Mouse (Mus musculus) heart, postnatal 0 days (tissue): ENCODE data around the gene Jmjd7. TPM values are rescaled to one million over a fixed set of nuclear protein-coding genes. Genes with fewer than 3 reads are reported as not detected.

Source experiments
- ATAC-seq: fragments of 200-750 bp; cut with Nextera tagmentation; 2 replicates; pipeline ENCODE4 v1.8.0; 2017; ENCODE audit warnings: low read depth, moderate number of reproducible peaks, moderate library complexity; ENCODE audit not compliant: insufficient read depth
- DNase-seq: peaks from one replicate; pipeline ENCODE4 v3.0.0-alpha.2; 2016; ENCODE audit warnings: low spot score
- H3K27ac ChIP-seq: fragments of 300-500 bp; sonication (generic); 2 replicates; pipeline ENCODE4 v1.5.1; 2014; ENCODE audit warnings: low read depth, mild to moderate bottlenecking
- H3K27me3 ChIP-seq: fragments of 300-500 bp; sonication (generic); 2 replicates; pipeline ENCODE4 v1.6.1; 2014; ENCODE audit warnings: low read length, mixed read lengths; ENCODE audit not compliant: control insufficient read depth, insufficient read depth
- H3K36me3 ChIP-seq: fragments of 300-500 bp; sonication (generic); replicated peaks from 2 replicates; pipeline ENCODE4 v1.6.1; 2014; ENCODE audit warnings: low read length, mixed read lengths; ENCODE audit not compliant: control insufficient read depth, insufficient read depth
- H3K4me1 ChIP-seq: fragments of 300-500 bp; sonication (generic); 2 replicates; pipeline ENCODE4 v1.6.1; 2014; ENCODE audit warnings: antibody characterized with exemption; ENCODE audit not compliant: control insufficient read depth, insufficient read depth
- H3K4me2 ChIP-seq: fragments of 300-500 bp; sonication (generic); 2 replicates; pipeline ENCODE4 v1.6.1; 2014; ENCODE audit warnings: low read depth, mild to moderate bottlenecking, low read length, moderate library complexity
- H3K4me3 ChIP-seq: fragments of 300-500 bp; sonication (generic); 2 replicates; pipeline ENCODE4 v1.5.1; 2014; ENCODE audit warnings: low read depth, low read length
- H3K9ac ChIP-seq: fragments of 300-500 bp; sonication (generic); replicated peaks from 2 replicates; pipeline ENCODE4 v1.6.1; 2014; ENCODE audit warnings: low read depth, low read length, mixed read lengths
- H3K9me3 ChIP-seq: fragments of 300-500 bp; sonication (generic); replicated peaks from 2 replicates; pipeline ENCODE4 v1.6.1; 2016; ENCODE audit warnings: low read length; ENCODE audit not compliant: control insufficient read depth
- CTCF ChIP-seq: IDR thresholded peaks from 2 replicates; pipeline ENCODE4 v1.5.1; 2016; ENCODE audit warnings: antibody characterized with exemption, control low read depth, low read depth
- EP300 ChIP-seq: IDR thresholded peaks from 2 replicates; pipeline ENCODE4 v1.6.1; 2016; ENCODE audit warnings: antibody characterized with exemption, low read depth
- WGBS: fragments of 180-500 bp; shearing (Covaris S2); extraction: QIAGEN DNeasy Blood & Tissue Kit; methylation state at CpG from one replicate; pipeline ENCODE4 v1.1.7; 2014; 5-methylcytosine and 5-hydroxymethylcytosine counted together
- polyA plus RNA-seq: library from polyadenylated mRNA; unstranded; fragments of >200 nt; fragmentation: Nextera tagmentation; extraction: Ambion mirVana; gene quantifications from 2 replicates; pipeline ENCODE4 v1.2.1, GENCODE M21; 2015
- total RNA-seq: library from RNA; depleted of rRNA; stranded (reverse); fragments of >200 nt; gene quantifications from 2 replicates; pipeline ENCODE4 v1.2.3, GENCODE M21; 2014; ENCODE audit warnings: low replicate concordance

The Jmjd7 gene
- total and polyA plus RNA-seq, 2 experiments from 2014 or later = 14.1 to 20.3 TPM

DNA sequence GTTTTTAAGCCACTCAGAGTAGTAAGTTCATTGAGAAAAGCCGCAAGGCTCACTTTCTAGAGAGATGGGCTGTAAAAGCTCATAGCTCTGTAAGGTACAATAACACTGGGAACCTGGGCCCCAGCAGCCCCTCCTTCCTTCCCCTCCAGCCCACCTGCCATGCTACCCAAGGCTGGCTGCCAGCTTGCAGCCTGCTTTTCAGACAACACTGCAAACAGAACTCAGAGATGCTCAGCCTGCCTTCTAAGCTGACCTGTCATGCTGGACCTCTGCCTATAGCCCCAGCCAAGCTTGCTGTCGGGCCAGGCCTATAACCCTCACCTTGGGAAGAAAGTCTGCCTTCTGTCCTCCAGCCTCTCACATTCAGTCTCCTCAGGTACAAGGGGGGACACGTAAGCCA, 17.4 kb downstream of the Jmjd7 start:
- no peak overlapping the region for H3K27ac ChIP-seq
- DNase-seq = no peak

DNA sequence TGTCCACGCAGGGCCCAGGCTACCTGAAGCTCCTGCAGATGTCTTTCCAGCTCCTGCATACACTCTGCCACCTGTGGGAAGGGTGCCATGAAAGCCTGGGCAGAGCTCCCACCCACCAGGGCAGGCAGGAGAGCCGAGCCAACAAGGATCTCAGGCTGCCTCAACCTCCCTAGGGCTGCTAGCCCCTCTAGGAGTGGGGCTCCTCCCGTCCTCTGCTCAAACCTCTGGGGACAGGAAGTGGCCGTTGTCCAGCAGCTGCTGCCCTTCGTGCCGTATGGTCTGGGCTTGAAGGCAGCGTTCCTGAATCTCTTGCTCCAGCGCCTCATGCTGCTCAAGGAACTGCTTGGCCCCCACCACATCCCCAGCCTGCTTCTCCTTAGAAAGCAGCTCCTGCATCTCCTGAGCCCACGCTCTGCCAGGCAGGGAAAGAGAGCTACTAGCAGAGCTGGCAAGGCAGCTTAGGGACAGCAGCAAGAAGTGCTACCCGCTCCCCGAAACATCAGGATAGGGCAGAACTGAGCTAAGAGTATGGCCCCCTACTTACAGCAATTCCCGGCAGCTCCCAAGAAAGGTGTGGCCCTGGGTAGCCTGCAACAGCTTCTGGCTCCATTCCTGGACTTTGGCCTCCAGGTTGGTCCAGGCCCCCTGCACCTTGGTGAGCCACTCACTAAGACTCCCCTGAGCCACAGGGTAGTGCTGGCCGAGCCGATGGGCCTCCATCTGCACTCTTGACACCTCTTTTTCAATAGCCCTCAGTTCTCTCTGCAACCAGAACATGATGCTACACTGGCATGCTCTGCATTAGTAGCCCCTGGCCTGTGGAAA, 19.4 kb downstream of the Jmjd7 start:
- WGBS = 77% methylated on average over 14 of the region's 14 CpGs
- TF ChIP-seq CTCF = no peak
- TF ChIP-seq EP300 = no peak
- H3K27me3 ChIP-seq = no peaks in the 10 kb centered on the region
- DNase-seq (no peak), ATAC-seq (no peak)
- H3K4me1 ChIP-seq = peaks cover 7% of the 10 kb centered on the region; the same call in 1 of the 2 replicates
- no peak overlapping the region for H3K27ac ChIP-seq
- no peak overlapping the region for H3K9ac ChIP-seq
- H3K9me3 ChIP-seq = no peaks in the 10 kb centered on the region
- no peak overlapping the region for H3K4me3 ChIP-seq
- H3K36me3 ChIP-seq = peaks cover 8% of the 10 kb centered on the region
- H3K4me2 ChIP-seq = no peak overlapping the region

More for the DNA sequence above, 17.4 kb downstream of the Jmjd7 start:
- WGBS = 77% methylated on average over 3 of the region's 3 CpGs
- no peak overlapping the region for H3K9ac ChIP-seq
- H3K36me3 ChIP-seq = peaks cover 28% of the 10 kb centered on the region
- H3K4me2 ChIP-seq = no peak overlapping the region
- H3K4me3 ChIP-seq = no peak overlapping the region
- no peaks in the 10 kb centered on the region for H3K9me3 ChIP-seq
- no peak for ATAC-seq
- TF ChIP-seq EP300 = no peak
- TF ChIP-seq CTCF = no peak
- H3K27me3 ChIP-seq = no peaks in the 10 kb centered on the region
- peaks cover 7% of the 10 kb centered on the region; the same call in 1 of the 2 replicates for H3K4me1 ChIP-seq

DNA sequence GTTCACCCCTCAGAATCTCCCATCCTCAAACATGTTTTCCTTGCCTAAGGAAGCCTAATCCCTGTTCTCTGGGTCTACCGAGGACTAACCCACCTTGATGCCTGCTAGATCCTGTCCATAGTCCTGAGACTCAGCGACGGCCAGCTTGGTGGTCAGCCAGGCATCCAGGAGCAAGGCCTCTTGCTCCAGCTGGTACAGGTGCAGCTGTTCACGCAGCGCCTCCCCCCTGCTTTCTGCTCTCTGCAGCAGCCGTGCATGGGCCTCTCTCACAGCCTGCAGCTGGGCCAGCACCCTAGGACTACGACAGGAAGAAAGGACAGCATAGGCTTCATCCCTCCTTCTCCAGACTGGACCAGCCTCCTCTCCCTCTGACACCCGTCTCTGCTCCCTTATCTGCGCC, 20.9 kb downstream of the Jmjd7 start:
- Histone ChIP-seq H3K9ac (no peak overlapping the region), H3K4me1 (peaks cover 7% of the 10 kb centered on the region; the same call in 1 of the 2 replicates), H3K9me3 (no peaks in the 10 kb centered on the region), H3K27ac (no peak overlapping the region), H3K4me3 (no peak overlapping the region), H3K27me3 (no peaks in the 10 kb centered on the region), H3K4me2 (no peak overlapping the region), H3K36me3 (no peaks in the 10 kb centered on the region)
- DNase-seq (no peak), ATAC-seq (no peak)
- 72% methylated on average over 9 of the region's 9 CpGs for WGBS
- TF ChIP-seq EP300 (no peak), CTCF (no peak)

DNA sequence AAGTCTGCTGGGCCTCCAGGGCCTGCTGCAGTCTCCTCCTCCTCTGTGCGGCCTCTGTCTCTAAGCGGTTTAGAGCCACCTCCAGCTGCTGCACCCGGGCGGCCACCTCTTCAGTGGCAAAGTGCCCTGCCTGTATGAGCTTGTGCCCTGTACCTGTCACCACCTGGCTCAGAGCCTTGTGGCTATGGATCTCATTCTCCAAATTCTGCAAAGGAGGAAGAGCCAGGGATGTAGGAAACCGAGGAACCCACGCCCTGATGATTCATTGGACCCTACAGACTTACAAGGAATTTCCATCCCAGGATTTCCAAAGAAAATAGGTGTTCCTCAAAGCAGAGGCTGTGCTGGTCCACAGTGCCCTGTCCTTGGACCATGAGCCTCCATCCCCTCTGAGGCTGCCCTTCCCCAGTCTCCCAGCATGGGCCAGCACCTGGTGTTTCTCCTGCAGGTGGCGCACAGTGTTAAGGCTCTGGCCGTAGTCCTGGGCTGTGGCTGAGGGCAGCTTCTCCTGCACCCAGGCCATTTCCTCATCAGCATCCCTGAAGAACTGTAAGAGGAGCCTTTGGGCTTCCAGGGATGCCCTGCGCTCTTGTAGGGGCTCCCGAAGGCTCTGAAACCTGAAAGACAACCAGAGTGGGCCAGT, 22.5 kb downstream of the Jmjd7 start:
- Histone ChIP-seq H3K36me3 (no peaks in the 10 kb centered on the region), H3K9ac (no peak overlapping the region), H3K27me3 (no peaks in the 10 kb centered on the region), H3K4me2 (no peak overlapping the region), H3K9me3 (no peaks in the 10 kb centered on the region), H3K4me1 (peaks cover 8% of the 10 kb centered on the region), H3K27ac (no peak overlapping the region), H3K4me3 (no peak overlapping the region)
- peak; percentile 44 for DNase-seq
- ATAC-seq = peak; percentile 40; the same call in 1 of the 2 replicates
- TF ChIP-seq CTCF (peak; percentile 82), EP300 (no peak)
- WGBS = 61% methylated on average over 10 of the region's 10 CpGs

DNA sequence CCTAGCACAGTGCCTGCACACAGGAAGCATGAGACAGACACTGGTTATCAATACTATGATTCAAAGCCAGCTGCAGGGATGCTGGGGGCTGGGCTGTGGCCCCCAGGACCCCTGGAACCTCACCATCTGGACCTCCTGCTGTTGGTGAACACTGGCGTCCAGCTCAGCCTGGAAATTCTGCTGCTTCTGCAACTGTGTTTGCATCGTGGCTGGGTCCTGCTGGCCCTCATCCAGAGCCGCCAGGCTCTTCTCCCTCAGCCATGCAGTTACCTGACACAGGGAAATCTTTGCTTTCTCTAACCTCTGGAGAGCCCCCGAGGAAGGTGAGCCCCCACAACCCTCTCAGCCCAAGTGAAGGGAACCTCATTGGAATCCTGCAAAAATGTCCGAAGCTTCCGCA, 24.1 kb downstream of the Jmjd7 start:
- ATAC-seq (no peak), DNase-seq (no peak)
- H3K36me3 ChIP-seq = no peaks in the 10 kb centered on the region
- H3K4me2 ChIP-seq = no peak overlapping the region
- H3K4me1 ChIP-seq = peaks cover 24% of the 10 kb centered on the region
- H3K27ac ChIP-seq = no peak overlapping the region
- no peaks in the 10 kb centered on the region for H3K27me3 ChIP-seq
- WGBS = 54% methylated on average over 6 of the region's 6 CpGs
- H3K9ac ChIP-seq = no peak overlapping the region
- no peaks in the 10 kb centered on the region for H3K9me3 ChIP-seq
- no peak overlapping the region for H3K4me3 ChIP-seq
- no peak for TF ChIP-seq CTCF
